Mouse (Mus musculus) midbrain, embryonic 13.5 days (tissue): ENCODE results near the gene Glod5. TPM values are rescaled to one million over a fixed set of nuclear protein-coding genes. Genes with fewer than 3 reads are reported as not detected.
"Not testable (repeated sequence)": the region's sequence is repeated elsewhere in the genome, so short reads cannot be mapped to it uniquely, and the experiment has no call there.

Experiments used
- ATAC-seq: fragments of 200-750 bp; cut with Nextera tagmentation; 2 replicates; pipeline ENCODE4 v1.8.0; 2017; ENCODE audit warnings: mild to moderate bottlenecking, moderate TSS enrichment, moderate library complexity
- H3K27ac ChIP-seq: fragments of 300-500 bp; sonication (generic); 2 replicates; pipeline ENCODE4 v1.5.1; 2015; ENCODE audit warnings: inconsistent platforms, mild to moderate bottlenecking, moderate library complexity
- H3K27me3 ChIP-seq: fragments of 300-500 bp; sonication (generic); 2 replicates; pipeline ENCODE4 v1.6.1; 2015; ENCODE audit warnings: mild to moderate bottlenecking, inconsistent platforms
- H3K36me3 ChIP-seq: fragments of 300-500 bp; sonication (generic); 2 replicates; pipeline ENCODE4 v1.6.1; 2015; ENCODE audit warnings: mild to moderate bottlenecking, inconsistent platforms
- H3K4me1 ChIP-seq: fragments of 300-500 bp; sonication (generic); replicated peaks from 2 replicates; pipeline ENCODE4 v1.6.1; 2015; ENCODE audit warnings: inconsistent platforms
- H3K4me2 ChIP-seq: fragments of 300-500 bp; sonication (generic); replicated peaks from 2 replicates; pipeline ENCODE4 v1.6.1; 2015; ENCODE audit warnings: moderate library complexity, mild to moderate bottlenecking, inconsistent platforms
- H3K4me3 ChIP-seq: fragments of 300-500 bp; sonication (generic); replicated peaks from 2 replicates; pipeline ENCODE4 v1.5.1; 2015; ENCODE audit warnings: mild to moderate bottlenecking, inconsistent platforms
- H3K9ac ChIP-seq: fragments of 300-500 bp; sonication (generic); replicated peaks from 2 replicates; pipeline ENCODE4 v1.6.1; 2015; ENCODE audit warnings: mild to moderate bottlenecking, inconsistent platforms
- H3K9me3 ChIP-seq: fragments of 300-500 bp; sonication (generic); 2 replicates; pipeline ENCODE4 v1.6.1; 2016; ENCODE audit warnings: mild to moderate bottlenecking, inconsistent platforms
- WGBS: fragments of 180-500 bp; shearing (Covaris S2); methylation state at CpG from one replicate; pipeline ENCODE4 v1.1.7; 2015; 5-methylcytosine and 5-hydroxymethylcytosine counted together
- polyA plus RNA-seq: library from polyadenylated mRNA; unstranded; fragments of >200 nt; fragmentation: Nextera tagmentation; extraction: Ambion mirVana; gene quantifications from 2 replicates; pipeline ENCODE4 v1.2.1, GENCODE M21; 2015

Gene Glod5
- polyA plus RNA-seq = 0.26 TPM in 1 of 2 replicates, not detected in the other

DNA sequence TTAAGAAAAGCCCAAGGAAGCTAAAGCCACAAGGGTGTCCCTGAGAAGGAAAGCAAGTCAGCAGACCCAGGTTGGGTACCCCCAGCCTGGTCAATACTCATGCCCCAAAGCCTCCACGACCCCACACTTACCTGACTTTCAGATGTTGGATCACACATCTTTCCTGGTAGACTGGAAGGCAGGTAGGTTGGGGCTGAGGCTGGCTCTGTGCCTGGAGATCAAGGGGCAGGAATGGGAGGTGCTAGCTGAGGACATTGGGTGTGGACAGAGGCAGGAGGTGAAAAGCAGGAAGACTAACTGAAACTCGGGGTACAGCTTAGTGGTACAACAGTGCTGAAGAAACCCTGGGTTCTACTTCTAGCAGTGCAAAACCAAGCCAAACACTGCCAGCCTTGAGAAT, at the start of gene Glod5:
Glod5 (minus strand) TSS at position 207 of the 400 bp plus-strand sequence.
- no peaks in the 10 kb centered on the region for H3K4me1 ChIP-seq
- WGBS = 65% methylated on average over 2 of the region's 2 CpGs
- no peaks in the 10 kb centered on the region for H3K36me3 ChIP-seq
- ATAC-seq = no peak
- no peak within 1 kb of the TSS for H3K4me3 ChIP-seq
- no peak within 1 kb of the TSS for H3K27ac ChIP-seq
- no peaks in the 10 kb centered on the region for H3K27me3 ChIP-seq
- no peak within 1 kb of the TSS for H3K4me2 ChIP-seq
- H3K9ac ChIP-seq = no peak within 1 kb of the TSS
- H3K9me3 ChIP-seq = no peaks in the 10 kb centered on the region

DNA sequence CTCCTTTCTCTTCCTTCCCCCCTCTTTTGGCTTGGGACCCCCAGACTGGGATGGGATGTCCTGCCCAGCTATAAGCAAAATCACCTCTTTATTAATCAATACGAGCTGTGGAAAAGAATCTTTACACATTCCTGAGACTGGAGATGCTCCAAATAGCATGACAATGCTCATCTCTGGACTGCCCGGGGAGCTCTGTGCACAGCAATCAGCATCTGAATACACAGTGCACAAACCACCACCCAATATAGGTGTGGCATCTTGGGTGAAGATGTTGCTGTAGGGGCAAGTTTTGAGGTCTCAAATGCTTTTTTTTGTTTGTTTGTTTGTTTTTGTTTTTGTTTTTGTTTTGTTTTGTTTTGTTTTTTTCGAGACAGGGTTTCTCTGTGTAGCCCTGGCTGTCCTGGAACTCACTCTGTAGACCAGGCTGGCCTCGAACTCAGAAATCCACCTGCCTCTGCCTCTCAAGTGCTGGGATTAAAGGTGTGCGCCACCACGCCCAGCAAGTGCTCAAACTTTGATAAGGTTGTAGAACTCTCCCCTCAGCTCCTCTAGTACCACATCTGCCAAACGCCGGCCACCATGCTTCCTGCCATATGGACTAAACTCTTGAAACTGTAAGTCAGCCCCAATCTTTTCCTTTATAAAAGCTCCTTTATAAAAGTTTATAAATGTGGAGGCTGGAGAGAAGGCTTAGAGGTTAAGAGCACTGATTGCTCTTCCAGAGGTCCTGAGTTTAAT, 32.9 kb upstream of the Glod5 start:
- WGBS = 83% methylated on average over 8 of the region's 8 CpGs
- not testable (repeated sequence) for H3K27ac ChIP-seq, H3K36me3 ChIP-seq, H3K4me1 ChIP-seq, H3K9ac ChIP-seq, H3K4me2 ChIP-seq, H3K27me3 ChIP-seq, H3K9me3 ChIP-seq, ATAC-seq, H3K4me3 ChIP-seq

DNA sequence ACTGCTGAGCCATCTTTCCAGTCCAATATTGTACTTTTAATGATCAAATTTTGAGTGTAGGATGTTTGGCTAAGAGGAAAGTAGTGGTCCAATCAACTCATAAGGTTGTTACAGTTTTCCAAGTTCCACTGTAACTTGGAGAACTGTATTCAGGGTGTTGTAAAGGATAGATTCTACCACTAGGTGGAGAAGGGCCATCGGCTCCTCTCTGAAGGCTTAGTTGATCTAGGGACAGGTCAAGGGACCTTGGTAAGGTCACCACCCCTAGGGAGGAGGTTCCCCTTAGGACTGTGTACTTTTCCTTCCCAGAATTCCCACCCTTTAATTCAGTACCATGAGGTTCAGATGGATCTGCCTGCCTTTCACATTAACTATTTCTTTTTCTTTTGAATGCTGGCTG, 14.7 kb upstream of the Glod5 start:
- Histone ChIP-seq H3K9ac (no peak overlapping the region), H3K4me3 (no peak overlapping the region), H3K27ac (no peak overlapping the region), H3K36me3 (no peaks in the 10 kb centered on the region), H3K9me3 (no peaks in the 10 kb centered on the region), H3K27me3 (no peaks in the 10 kb centered on the region), H3K4me1 (no peaks in the 10 kb centered on the region), H3K4me2 (no peak overlapping the region)
- ATAC-seq = no peak
- 80% methylated on average over 1 of the region's 1 CpGs for WGBS

DNA sequence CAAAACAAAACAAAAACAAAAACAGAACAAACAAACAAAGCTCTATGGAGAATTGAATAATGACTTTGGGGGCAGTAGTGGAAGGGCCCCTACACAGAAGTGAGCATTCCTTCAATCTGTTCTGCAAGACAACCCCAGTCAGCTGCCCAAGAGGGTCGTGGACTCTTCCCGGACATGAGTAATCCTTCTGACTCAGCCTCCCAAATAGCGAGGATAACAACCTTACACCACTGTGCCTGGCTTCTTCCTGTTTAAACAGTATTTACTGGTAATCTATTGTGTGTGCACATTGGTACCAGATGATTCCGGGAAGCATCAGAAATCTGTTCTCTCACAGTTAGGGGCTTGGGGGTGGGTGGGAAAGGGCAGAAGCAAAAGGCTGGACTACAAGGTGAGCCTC, 8.5 kb upstream of the Glod5 start:
- no peak overlapping the region for H3K4me3 ChIP-seq
- H3K36me3 ChIP-seq = no peaks in the 10 kb centered on the region
- H3K9ac ChIP-seq = no peak overlapping the region
- no peaks in the 10 kb centered on the region for H3K9me3 ChIP-seq
- H3K4me1 ChIP-seq = no peaks in the 10 kb centered on the region
- no peaks in the 10 kb centered on the region for H3K27me3 ChIP-seq
- WGBS = 78% methylated on average over 4 of the region's 4 CpGs
- no peak for ATAC-seq
- H3K4me2 ChIP-seq = no peak overlapping the region
- no peak overlapping the region for H3K27ac ChIP-seq

DNA sequence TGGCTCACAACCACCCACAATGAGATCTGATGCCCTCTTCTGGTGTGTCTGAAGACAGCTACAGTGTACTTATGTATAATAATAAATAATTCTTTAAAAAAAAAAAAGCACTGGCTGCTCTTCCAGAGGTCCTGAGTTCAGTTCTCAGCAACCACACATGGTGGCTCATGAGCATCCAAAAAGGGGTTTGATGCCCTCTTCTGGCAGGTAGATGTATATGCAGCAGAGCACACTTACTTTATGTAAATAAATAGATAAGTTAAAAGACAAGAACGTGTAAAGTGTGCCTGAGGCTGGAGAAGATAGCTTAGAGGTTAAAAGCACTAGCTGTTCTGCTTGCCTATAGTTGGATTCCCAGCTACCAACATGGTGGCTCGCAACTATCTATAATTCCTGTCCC, 6.5 kb upstream of the Glod5 start:
- ATAC-seq = no peak
- Histone ChIP-seq H3K36me3 (no peaks in the 10 kb centered on the region), H3K4me3 (no peak overlapping the region), H3K4me1 (no peaks in the 10 kb centered on the region), H3K4me2 (no peak overlapping the region), H3K27ac (no peak overlapping the region), H3K27me3 (no peaks in the 10 kb centered on the region), H3K9me3 (no peaks in the 10 kb centered on the region), H3K9ac (no peak overlapping the region)
- 64% methylated on average over 2 of the region's 2 CpGs for WGBS

DNA sequence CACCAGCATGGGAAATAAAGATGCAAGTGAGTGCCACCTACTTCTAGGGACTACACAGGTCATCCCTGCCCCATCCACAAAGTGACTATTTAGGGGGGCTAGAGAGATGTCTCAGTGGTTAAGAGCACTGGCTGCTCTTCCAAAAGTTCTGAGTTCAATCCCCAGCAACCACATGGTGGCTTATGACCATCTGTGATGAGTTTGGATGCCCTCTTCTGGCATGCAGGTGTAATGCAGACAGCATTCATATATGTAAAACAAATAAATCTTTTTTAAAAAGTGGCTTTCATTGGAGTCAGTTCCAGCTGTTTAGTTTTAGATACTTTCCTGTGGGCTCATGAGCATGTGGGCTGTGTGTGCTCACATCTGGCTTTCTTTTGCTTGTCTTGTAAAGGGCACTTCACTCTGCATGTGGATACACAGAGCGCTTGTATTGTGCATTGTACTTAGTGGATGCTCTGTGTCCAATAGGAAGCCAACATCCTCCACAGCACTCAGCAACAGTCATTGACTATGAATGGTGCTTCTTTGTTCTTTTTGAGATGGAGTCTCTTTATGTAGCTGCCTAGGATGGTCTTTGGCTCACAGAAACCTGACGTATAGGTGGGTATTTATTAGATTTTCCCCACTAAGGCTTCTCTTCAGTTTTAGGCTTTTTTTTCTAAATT, 2.0 kb upstream of the Glod5 start:
- Histone ChIP-seq H3K9me3 (no peaks in the 10 kb centered on the region), H3K9ac (no peak overlapping the region), H3K27ac (no peak overlapping the region), H3K27me3 (no peaks in the 10 kb centered on the region), H3K4me2 (no peak overlapping the region), H3K36me3 (no peaks in the 10 kb centered on the region), H3K4me1 (no peaks in the 10 kb centered on the region), H3K4me3 (no peak overlapping the region)
- no peak for ATAC-seq
- 60% methylated on average over 2 of the region's 2 CpGs for WGBS

DNA sequence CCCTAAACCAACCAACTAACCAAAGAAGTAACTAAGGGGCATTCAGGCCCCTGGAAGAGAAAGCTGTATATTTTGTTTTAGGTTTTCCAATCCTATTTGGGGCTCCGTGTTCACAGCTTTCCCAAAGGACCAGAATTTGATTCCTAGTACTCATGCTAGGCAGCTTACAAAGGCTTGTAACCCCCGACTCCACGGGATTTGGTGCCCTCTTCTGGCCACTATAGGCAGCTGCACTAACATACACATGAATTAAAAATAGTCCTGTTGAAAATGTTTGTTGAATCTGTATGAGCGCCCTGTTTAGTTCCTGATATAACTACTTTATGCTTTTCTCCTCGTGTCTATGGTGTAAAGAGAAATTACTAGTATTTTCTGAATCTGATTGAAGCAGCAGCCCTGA, 1.1 kb downstream of the Glod5 start:
- Histone ChIP-seq H3K27ac (no peak overlapping the region), H3K4me1 (no peaks in the 10 kb centered on the region), H3K27me3 (no peaks in the 10 kb centered on the region), H3K9ac (no peak overlapping the region), H3K9me3 (no peaks in the 10 kb centered on the region), H3K4me3 (no peak overlapping the region), H3K4me2 (no peak overlapping the region), H3K36me3 (no peaks in the 10 kb centered on the region)
- WGBS = 19% methylated on average over 5 of the region's 5 CpGs
- 0 out of 2 replicates have a peak, but pooled peaks have one; percentile 27 for ATAC-seq

DNA sequence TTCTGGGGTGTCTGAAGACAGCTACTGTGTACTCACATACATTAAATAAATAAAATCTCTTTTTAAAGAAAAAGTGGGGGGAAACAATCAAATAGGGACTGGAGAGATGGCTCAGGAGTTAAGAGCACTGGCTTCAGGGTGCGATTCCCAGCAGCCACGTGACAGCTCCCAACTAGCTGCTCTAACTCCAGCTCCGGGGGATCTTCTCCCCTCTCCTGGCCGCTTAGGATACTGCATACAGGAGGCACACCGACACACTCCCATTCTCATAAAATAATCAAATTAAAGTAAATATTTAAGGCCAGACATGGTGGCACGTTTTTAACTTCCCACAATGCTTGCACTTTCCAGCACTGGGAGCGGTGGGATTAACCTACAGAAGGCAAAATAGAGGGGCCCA, 2.6 kb downstream of the Glod5 start:
- H3K27me3 ChIP-seq, H3K36me3 ChIP-seq, H3K4me3 ChIP-seq, ATAC-seq, H3K9me3 ChIP-seq, H3K27ac ChIP-seq, H3K4me2 ChIP-seq, H3K9ac ChIP-seq, H3K4me1 ChIP-seq: not testable (repeated sequence)
- WGBS = 28% methylated on average over 7 of the region's 7 CpGs

DNA sequence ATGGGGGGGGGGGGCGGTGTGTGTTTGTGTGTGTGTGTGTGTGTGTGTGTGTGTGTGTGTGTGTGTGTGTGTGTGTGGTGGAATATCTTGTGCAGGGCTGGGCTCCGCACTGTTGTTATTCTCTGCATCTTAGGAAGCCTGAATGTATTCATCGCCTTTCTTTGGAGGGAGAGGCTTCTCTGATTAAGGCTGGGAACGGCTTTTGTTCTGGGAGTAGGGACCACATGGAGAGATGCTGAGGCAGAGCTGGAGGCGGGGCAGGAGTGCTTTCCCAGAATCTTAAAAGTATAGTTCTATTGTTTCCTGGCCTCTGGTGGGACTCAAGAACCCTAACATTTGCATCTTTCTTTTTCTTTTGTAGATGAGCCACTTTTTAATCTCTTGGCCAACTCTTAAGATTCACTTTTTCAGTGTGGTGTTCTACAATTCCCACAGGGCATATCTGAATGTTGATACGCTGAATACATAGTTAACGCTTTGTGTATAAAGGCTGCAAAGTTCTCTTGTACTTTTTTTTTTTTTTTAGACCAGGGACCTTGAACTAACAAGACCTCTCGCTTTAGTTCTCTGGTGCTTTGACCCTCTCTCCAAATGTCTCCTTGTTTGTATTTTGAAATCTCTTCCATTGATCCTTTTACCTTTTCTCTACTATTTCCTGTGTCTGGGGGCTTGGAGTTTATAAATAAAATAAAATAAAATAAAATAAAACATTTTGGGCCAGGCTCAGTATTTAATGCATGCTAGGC, 4.5 kb downstream of the Glod5 start:
- no peak overlapping the region for H3K9ac ChIP-seq
- 23% methylated on average over 6 of the region's 8 CpGs for WGBS
- no peaks in the 10 kb centered on the region for H3K9me3 ChIP-seq
- H3K27me3 ChIP-seq = no peaks in the 10 kb centered on the region
- peak; percentile 72 for ATAC-seq
- peak overlapping the region; percentile 53; the same call in 1 of the 2 replicates for H3K27ac ChIP-seq
- H3K4me2 ChIP-seq = no peak overlapping the region
- H3K4me3 ChIP-seq = no peak overlapping the region
- no peaks in the 10 kb centered on the region for H3K36me3 ChIP-seq
- no peaks in the 10 kb centered on the region for H3K4me1 ChIP-seq

DNA sequence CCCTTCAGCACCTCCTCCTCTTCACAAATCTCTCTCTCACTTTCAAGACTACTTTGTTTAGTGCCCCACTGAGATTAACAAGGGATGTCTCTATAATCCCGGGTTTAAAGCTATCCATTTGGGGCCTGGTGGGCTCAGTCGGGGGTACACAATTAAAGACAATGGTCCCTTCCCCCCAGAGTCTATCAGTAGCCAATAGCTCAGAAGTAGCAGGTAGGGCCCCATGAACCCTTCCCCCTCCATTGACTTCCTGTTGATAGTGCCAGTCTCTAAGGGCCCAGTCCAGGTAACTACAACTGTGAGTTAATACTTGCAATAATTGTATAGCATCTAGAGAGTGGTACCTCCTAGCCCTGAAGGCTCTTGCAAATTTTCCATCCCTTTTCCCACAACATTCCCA, 5.1 kb downstream of the Glod5 start:
- Histone ChIP-seq H3K27ac (peak overlapping the region; percentile 53; the same call in 1 of the 2 replicates), H3K9me3 (no peaks in the 10 kb centered on the region), H3K4me3 (no peak overlapping the region), H3K36me3 (no peaks in the 10 kb centered on the region), H3K27me3 (no peaks in the 10 kb centered on the region), H3K4me1 (no peaks in the 10 kb centered on the region), H3K4me2 (no peak overlapping the region), H3K9ac (no peak overlapping the region)
- WGBS = 16% methylated on average over 2 of the region's 2 CpGs
- peak; percentile 38 for ATAC-seq

DNA sequence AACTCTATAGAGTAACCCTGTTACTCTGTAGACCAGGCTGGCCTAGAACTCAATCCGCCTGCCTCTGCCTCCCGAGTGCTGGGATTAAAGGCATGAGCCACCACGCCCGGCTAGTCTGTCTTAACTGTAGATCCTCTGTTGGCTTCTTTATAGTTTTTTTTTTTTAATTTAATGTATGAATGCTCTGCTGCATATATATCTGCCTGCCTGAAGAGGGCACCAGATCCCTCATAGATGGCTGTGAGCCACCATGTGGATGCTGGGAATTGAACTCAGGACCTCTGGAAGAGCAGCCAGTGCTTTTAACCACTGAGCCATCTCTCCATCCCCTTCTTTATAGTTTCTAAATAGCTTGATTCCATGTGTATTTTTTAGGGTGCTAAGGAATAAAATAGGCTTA, 8.9 kb downstream of the Glod5 start:
- WGBS = 84% methylated on average over 4 of the region's 4 CpGs
- H3K36me3 ChIP-seq = not testable (repeated sequence)

DNA sequence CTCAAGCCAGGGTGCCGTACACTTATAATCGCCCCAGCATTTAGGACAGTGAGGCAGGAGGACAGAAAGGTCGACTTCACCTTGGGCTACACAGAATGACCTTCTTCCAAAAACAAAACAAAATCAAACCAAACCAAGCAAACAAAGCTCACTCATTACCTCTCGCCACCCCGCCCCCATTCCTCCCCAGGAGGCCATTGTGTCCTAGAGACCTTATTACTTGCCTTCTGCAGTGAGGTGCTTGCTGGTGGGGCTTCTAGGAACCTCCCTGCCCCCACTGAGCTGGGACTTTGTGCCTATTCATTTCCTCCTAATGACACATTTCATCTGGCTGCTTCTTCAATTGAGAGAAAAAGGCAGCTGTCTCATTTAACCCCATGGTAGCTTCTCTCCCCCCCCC, 9.7 kb downstream of the Glod5 start:
- no peak for ATAC-seq
- H3K4me2 ChIP-seq = no peak overlapping the region
- no peaks in the 10 kb centered on the region for H3K9me3 ChIP-seq
- H3K27me3 ChIP-seq = no peaks in the 10 kb centered on the region
- no peaks in the 10 kb centered on the region for H3K36me3 ChIP-seq
- no peaks in the 10 kb centered on the region for H3K4me1 ChIP-seq
- no peak overlapping the region for H3K9ac ChIP-seq
- no peak overlapping the region for H3K27ac ChIP-seq
- 39% methylated on average over 5 of the region's 5 CpGs for WGBS
- no peak overlapping the region for H3K4me3 ChIP-seq

More for the DNA sequence above, 8.9 kb downstream of the Glod5 start:
- H3K4me2 ChIP-seq, H3K9me3 ChIP-seq, H3K4me3 ChIP-seq, H3K27ac ChIP-seq, H3K9ac ChIP-seq, ATAC-seq, H3K4me1 ChIP-seq, H3K27me3 ChIP-seq: not testable (repeated sequence)
